Mouse (Mus musculus) monocyte, adult 5-6 weeks (primary cell): Measurements from ENCODE around the gene Icam4. TPM values are rescaled to one million over a fixed set of nuclear protein-coding genes. Genes with fewer than 3 reads are reported as not detected.
A peak's percentile ranks its signal among the peaks of the same experiment; 100 is the strongest.
"Not testable (repeated sequence)": the region's sequence is repeated elsewhere in the genome, so short reads cannot be mapped to it uniquely, and the experiment has no call there.

Experiments used
- ATAC-seq: fragments of 153-309, 156-312 bp; replicated peaks from 2 replicates; pipeline ENCODE4 v1.8.0; 2017; ENCODE audit warnings: mild to moderate bottlenecking; ENCODE audit not compliant: low TSS enrichment, insufficient number of reproducible peaks, severe bottlenecking, poor library complexity, low FRiP score
- total RNA-seq: library from RNA; stranded (forward); fragments of 200-1000, 200-491, 200-594 nt; gene quantifications from 3 replicates; pipeline ENCODE4 v1.2.3, GENCODE M21; 2017

Gene Icam4
- total RNA-seq, result 1.6 to 3.0 TPM in 2 of 3 replicates, not detected in the other

DNA sequence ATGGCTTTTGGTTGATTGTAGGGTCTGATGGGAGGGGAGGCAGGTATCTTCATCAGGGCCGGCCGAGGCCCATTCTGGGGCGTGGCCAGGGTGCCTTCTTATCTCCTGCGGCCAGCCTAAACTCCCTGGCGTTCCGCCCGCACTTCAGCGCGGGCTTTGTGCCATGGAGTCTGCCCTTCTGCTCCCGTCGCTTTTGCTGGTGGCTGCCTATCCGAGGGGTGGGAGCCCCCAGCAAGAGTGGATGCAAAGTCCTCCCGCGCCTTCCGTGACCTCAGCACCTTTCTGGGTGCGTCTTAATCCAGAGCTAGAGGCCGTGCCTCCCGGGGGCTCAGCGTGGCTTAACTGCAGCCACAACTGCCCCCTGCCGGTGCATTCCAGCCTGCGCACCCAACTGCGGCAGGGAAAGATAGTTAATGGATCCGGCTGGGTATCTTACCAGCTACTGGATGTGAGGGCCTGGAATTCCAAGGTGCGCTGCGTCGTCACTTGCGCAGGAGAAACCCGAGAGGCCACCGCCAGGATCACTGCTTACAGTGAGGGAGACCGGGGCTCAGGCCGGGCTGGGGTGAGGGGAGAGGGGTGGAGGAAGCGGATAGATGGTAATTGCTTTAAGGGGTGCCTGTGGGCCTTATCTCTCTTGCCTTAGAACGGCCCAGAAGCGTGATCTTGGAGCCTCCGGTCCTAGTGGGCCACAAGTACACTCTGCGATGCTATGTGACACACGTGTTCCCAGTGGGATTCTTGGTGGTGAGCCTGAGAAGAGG, at the start of gene Icam4:
TSS of gene Icam4 (plus strand) at position 83 of the 764 bp plus-strand sequence.
- ATAC-seq, result peak; percentile 28

DNA sequence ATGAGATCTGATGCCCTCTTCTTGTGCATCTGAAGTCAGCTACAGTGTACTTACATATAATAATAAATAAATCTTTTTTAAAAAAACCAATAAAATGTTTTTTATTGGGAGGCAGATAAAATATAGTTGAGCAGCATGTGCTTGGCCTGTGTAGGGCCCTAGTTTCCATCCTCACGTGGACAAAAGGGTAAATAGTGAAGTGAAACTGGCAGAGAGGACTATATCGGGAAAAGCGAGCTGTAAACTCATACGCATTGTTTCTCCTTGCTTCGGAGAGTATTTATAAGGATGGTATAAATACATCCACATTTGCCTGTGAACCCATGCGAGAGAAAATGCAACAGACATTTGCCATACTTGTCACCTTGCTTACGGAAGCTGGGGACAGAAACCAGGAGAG, 49.4 kb upstream of the Icam4 start:
- no peak for ATAC-seq

DNA sequence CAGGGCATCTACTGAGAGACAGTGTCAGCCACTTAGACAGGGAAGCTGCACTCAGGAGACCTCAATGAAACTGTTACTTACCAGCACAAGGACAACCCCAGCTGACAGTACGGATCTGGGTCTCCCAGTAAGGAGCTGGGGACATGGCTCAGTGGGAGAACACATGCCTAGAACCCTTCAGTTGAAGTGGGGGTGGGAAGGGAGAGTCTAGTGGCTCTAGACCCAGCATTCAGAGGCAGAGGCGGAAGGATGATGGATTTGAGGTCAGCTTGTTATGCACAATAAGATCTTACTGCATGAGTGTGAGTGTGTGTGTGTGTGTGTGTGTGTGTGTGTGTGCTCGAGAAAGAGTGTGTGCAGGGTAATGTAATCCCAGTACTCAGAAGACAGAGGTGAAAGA, 47.0 kb upstream of the Icam4 start:
- ATAC-seq, result no peak

DNA sequence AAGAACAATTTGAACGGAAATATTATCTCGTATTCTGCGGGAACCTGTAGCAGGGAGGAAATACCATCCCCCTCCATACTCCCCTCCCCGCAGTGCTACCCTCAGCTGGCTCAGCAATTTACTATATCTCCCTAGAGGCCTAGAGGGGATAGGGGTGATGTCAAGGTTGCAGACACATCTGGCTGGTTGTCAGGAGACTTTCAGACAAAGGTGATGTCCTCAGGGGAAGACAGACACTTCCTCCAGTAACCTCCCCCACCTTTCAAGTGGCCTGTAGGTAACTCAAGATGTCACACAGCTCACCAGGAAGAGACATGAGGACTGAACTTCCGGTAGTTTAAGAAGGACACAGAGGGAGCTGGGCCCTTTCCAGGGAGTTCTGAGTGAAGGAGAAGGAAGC, 46.0 kb upstream of the Icam4 start:
- no peak for ATAC-seq

DNA sequence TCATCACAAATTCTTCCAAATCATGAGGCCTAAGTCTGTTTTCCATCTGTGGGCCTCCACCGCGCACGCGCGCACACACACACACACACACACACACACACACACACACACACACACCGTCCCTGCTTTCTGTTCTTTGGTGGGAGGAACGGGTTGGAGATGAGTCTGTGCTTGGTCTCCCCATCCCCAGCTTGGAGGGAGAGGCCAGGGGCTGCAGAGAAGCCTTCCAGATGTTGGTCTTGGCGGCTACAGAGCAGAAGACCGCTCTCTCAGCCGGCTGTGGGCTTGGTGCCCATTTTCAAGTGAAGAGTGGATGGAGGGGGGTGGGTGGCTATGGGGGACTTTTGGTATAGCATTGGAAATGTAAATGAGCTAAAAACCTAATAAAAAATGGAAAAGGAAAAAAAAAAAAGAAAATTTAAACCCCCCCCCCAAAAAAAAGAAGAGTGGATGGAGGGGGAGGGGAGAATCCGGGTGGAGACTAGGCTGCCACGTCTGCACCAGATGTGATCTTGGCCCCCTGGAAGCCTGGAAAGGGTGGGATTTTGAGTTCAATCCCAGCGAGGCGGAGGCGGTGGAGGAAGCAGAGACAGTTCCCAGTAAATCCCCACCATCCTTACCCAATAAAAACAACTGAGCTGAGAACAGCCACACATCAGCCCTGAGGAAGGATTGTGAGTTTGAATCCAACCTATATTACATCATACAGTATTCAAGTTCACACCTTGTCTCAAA, 42.1 kb upstream of the Icam4 start:
- ATAC-seq, result no peak

DNA sequence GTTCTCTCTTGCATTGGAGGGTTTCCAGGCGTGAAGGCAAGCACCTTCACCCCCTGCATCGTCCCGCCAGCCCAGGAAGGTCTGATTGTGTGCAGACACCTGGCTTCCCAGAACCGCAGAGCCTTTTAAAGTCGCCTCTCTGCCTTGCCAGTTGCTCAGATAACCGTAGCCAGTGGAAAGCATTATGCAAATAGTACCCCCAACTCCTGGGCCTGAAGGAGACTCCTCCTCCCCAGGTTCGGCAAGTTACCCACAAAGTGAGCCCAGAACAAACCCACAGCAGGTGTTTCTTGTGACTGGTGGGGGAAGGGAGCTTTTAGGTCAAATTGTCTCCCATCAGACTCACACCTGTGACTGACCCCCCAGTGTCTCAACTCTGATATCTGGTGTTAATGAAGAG, 41.2 kb upstream of the Icam4 start:
- ATAC-seq, result no peak

DNA sequence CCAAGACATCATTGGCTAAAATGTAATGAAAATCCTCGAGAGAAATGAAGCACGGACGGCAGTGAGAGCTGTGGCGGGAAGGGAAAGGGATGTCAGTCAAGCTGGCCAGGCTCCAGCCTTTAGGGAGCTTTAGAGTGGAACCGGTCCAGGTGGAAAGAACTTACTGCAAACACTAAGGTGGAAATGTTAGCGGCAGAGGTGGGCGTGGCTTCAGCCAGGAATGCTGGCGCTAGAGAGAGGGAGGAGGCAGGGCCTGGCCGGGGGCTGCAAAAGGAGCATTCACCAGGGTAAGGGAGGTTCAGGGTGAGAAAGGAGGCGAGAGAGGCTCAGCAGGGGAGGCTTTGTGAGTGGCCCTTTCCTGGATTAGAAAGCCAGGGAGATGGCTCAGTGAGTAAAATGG, 38.3 kb upstream of the Icam4 start:
- ATAC-seq, result no peak

DNA sequence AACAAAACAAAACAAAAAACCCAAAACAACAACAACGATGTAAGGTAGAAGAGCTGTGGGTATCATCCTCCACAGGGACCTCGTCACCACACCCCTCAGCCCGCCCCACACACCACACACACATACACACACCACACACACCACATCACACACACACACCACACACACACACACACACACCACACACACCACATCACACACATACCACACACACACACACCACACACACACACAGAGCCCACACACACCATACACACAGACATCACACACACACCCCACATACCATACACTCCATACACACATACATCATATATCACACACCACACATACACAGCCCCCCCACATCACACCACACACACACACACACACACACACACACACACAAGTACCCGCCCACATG, 37.6 kb upstream of the Icam4 start:
- ATAC-seq, result no peak

DNA sequence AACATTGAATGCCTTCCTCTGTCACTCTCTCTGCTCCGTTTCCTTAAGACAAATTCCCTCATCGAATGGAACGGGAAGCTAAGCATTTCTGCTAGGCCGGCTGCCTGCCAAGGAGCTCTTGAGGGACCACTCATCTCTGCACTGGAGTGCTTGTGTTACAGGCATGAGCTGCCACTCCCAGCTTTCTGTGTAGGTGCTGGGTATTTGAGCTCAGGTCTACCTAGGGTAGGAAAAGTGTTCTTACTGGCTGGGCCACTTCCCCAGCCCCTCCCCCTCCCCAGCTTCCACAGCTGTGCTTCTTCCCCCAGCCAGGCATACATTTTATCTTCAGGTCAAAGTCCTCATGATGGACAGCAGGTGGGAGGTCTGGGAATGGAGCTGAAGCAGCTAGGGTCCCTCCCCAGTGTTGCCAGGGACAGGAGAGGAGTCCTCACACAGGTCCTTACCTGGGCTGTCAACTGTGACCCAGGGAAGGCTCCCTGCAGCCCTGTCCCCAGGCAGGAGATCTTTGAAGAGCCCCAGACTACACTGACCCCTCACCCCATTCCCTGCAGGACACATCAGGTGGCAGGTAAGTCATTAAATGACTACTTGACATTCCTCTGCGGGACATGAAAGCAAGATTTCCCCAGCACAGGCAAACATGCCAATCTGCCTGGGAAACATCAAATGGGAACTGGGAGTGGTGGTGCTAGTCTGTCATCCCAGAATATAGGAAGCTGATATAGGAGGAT, 35.8 kb upstream of the Icam4 start:
- ATAC-seq, result no peak

DNA sequence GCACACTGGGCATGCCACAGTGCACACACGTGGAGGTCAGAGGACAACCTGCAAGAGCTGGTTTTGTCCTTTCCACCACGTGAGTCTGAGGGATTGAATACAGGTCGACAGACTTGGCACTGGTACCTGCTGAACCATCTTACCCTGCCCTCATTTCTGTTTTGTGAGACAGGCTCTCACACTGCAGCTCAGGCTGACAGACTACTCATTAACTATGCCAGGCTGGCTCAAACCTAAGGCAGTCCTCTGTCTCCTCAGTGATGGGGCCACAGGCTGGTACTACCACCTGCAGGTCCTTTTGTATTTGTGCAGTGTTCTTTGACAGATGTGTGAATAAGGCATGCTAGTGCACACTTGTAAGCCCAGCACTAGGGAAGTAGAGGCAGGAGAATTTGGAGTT, 34.1 kb upstream of the Icam4 start:
- no peak for ATAC-seq

DNA sequence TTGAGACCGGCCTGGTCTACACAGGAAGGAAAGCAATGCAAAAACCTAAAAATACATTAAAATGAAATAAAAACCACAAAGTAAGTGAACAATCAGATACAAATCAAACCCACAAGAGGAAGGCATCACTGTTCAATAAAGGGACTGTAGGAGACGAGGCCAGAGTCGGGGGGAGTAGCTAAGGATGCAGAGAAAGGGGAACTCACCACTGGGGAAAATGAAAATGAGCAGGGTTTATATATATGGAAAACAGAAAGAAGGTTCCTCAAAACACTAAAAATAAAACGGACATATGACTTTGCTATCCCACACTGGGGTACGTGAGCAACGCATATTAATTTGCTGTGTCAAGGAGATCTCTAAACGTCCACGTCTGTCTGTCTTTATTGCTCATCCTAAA, 32.1 kb upstream of the Icam4 start:
- peak; percentile 54 for ATAC-seq

DNA sequence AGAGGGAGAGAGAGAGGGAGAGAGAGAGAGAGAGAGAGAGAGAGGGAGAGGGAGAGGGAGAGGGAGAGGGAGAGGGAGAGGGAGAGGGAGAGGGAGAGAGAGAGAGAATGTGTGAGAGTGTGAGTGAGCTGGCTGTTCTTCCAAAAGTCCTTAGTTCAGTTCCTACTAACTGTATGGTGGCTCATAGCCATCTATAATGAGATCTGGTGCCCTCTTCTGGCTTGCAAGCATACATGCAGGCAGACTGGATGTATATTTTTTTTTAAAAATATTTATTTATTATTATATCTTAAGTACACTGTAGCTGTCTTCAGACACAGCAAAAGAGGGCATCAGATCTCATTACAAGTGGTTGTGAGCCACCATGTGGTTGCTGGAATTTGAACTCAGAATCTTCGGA, 30.8 kb upstream of the Icam4 start:
- ATAC-seq, result not testable (repeated sequence)

DNA sequence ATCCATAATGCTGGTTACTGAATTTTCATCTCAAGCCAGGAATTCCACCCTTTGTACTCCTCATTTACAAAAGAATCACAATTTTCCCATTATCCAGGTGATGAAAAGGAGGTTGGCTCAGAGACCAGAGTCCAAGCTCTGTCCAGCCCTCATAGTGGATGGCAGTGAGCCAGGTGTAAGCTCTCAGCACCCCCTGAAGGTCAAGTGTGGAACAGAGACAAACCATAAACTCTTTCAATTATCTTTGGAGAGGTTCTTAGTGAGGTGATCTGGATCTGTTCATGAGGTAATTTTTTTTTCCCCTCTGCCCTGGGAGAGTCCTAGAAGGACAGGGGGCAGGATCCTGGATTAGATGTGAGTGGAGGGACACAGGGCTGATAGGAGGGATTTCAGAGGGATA, 28.4 kb upstream of the Icam4 start:
- no peak for ATAC-seq

DNA sequence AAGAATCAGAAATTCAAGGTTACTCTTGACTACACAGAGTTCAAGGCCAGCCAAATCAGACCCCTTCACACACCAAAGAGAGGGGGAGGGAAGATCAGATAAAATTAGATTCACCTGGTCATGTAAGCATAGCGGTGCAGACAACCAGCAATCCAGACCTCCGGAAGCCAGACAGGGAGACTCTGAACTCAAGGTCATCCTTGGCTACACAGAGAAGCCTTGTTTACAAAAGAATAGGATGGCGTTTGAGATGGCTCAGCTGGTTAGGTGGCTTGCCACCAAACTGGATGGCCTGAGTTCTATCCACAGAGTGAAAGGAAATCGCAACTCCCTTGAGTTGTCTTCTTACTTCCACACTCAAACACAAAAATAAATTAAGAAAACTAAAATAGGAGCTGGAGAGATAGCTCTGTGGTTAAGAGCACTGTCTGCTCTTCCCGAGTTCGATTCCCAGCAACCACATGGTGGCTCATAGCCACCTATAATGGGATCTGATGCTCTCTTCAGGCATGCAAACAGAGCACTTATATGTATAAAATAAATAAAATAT, 27.4 kb upstream of the Icam4 start:
- ATAC-seq, result no peak

DNA sequence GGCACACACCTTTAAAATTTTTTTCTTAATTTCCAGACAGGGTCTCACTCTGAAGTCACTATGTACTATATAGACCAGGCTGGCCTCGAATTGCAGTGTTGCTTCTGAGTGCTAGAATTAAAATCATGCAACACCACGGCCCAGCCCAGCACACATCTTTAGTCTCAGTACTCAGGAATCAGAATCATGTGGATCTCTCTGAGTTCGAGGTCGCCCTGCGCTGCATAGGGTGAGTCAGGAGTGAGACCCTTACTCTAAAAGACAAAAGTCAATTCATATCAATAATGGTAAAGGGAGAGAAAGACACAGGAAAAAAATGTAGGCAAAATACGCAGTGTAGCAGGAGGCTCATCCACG, 26.9 kb upstream of the Icam4 start:
- ATAC-seq, result no peak

DNA sequence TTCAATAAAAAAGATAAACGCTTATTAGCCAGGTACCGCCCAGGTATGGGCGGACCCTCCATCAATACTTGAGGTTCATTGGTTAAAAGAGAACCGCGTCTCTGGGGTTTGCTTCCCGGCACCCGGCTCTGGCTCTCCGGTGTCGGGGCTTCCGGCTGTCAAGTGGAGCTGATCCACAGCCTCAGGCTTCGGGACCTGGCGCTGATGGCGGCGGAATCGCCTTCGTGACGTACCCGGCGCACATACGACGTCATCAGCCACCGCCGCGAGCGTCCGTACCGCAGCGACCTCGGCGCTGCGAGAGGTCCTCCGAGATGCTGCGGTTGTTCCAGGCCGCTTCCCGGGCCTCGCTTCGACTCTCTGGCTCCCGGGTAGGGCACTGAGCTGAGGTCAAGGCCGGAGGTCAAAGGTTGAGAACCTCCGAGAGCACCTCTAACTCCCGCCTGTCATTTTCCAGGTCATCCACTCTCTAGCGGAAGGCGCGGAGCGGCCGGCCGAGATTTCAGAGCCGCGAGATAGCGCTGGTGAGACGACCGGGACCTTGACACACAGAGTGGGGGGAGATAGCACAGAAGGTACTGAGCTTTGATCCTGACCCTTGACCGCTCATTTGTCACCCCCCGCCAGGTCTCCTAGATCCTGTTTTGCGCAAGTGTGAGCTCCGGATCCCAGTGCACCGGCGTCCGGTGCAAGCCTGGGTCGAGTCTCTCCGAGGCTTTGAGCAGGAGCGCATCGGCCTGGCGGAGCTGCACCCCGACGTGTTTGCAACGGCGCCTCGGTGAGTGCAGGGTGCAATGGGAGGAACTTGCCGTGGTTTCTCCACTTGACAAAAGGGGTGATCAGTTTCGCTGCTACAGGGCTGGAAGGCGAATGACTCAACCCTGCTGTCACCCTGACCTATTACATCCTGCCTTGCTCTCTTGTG, 26.3 kb upstream of the Icam4 start, which contains the start of gene Mrpl4:
TSS of gene Mrpl4 (plus strand) at position 112 of the 925 bp plus-strand sequence.
- ATAC-seq, result peak; percentile 83

DNA sequence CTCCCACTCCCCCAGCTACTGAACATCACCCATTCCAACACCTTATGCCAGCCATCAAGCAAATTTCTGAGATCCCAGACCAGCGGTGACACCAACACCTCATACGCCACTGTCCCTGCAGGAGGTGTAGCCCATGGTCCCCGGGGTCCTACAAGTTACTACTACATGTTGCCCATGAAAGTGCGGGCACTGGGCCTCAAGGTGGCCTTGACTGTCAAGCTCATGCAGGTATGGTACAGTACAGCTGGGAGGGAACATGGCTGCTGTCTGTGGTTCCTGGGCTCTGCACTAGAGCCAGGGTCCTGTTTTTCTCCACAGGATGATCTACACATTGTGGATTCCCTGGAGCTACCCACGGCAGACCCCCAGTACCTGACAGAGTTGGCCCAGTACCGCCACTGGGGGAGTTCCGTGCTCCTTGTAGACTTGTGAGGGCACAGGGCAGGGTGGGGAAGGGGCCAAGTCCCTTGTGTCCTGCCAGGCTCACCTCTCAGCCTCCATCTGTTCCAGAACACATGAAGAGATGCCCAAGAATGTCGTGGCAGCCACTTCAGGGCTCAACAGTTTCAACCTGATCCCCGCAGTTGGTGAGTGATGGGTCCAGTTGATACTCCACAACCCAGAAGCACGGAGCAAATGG, 21.7 kb upstream of the Icam4 start:
- ATAC-seq, result no peak

DNA sequence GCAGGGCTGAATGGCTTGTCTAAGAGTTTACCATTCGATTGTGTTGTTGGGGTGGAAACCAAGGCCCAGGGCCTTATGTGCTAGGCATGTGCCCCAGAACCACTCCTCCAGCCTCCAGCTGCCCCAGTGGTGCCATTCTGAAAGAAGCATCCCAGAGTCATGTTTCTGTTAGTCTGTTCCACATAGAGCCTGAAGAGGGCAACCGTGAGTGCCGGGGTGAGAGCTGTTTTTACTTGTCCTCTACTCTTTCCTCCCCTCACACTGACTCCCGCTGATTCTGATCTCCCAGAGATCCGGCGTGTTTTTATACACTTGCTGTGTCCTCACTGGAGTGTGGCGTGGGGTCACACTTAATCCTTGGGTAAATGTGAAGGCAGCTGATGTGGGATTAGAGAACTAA, 21.2 kb upstream of the Icam4 start:
- no peak for ATAC-seq
